Mouse (Mus musculus) macrophage (primary cell): Measurements from ENCODE around the gene Nuak2. TPM values are rescaled to one million over a fixed set of nuclear protein-coding genes. Genes with fewer than 3 reads are reported as not detected.

Source experiments
- H3K27ac ChIP-seq: fragments of 350-480 bp; formaldehyde crosslinking; 2 replicates; pipeline ENCODE4 v1.9.0; 2021
- H3K36me3 ChIP-seq: fragments of 350-480 bp; formaldehyde crosslinking; 2 replicates; pipeline ENCODE4 v1.9.0; 2021; ENCODE audit errors: inconsistent target
- H3K4me3 ChIP-seq: fragments of 350-480 bp; formaldehyde crosslinking; 2 replicates; pipeline ENCODE4 v1.9.0; 2021; ENCODE audit errors: inconsistent target
- H3K79me2 ChIP-seq: fragments of 350-480 bp; formaldehyde crosslinking; 2 replicates; pipeline ENCODE4 v1.9.0; 2021; ENCODE audit errors: inconsistent target
- WGBS: methylation state at CpG from one replicate; pipeline ENCODE4 v1.1.7; 2026; ENCODE audit warnings: inconsistent platforms; ENCODE audit not compliant: missing documents; 5-methylcytosine and 5-hydroxymethylcytosine counted together
- polyA plus RNA-seq: library from polyadenylated mRNA; stranded (reverse); fragments of 250-400 nt; gene quantifications from 3 replicates; pipeline ENCODE4 v1.2.4, GENCODE M21; 2018; ENCODE audit warnings: inconsistent platforms

The Nuak2 gene
- polyA plus RNA-seq, 1 experiment from 2014 or later = 12.2 TPM

DNA sequence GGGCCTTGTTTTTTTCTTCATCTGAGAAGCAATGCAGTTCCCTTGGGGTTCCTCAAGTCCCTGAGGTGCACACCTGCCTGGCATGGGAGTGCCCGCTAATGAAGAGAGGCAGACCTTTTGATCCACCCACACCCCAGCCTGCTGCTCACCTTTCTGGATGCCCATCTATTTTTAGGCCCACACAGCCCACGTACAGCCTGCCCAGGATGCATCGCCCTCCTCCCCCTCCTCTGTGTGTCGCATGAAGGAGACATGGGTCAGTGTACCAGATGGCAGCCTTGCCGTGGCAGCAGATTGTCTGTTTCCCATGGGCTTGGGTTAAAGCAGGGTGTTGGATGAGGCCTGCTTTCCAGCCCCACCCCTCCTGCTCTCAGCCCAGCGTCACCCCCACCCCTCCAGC, 26.0 kb upstream of the Nuak2 start:
- H3K27ac ChIP-seq = no peak overlapping the region
- H3K79me2 ChIP-seq = no peaks in the 10 kb centered on the region
- no peaks in the 10 kb centered on the region for H3K36me3 ChIP-seq
- 91% methylated on average over 4 of the region's 6 CpGs for WGBS
- H3K4me3 ChIP-seq = no peak overlapping the region

DNA sequence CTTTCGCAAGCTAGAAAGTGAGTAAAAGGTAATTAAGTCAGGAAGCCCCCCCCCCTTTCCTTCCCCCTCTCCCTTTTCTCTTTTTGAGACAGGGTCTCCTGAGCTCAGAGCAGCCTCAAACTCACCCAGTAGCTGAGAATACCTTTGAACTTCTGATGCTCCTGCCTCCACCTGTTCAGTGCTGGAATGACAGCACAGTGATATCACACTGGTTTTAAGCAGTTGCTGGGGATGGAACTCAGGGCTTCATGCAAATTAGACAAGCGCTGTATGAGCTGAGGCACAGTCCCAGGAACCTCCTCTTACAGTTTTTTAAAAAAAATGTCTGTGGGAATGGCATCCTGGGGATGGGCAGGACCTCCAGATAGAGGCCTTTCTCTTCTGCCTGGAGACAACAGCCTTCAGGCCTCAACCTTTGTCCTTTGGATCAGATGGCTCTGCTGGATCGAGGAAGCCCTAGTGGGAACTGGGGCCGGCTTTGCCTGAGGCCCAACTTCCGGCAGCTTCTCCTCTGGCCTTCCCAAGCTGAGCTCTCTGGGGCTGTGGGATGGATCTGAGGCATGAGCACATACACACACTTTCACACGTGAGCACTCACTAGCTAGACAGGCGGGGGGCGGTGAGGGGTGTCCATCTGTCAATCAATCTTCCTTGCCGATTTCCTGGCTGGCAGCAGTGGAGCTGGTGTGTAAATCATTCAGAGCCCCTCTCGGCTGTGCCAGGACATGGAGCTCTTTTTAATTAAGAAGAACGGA, 24.8 kb upstream of the Nuak2 start:
- 90% methylated on average over 11 of the region's 11 CpGs for WGBS
- no peak overlapping the region for H3K27ac ChIP-seq
- H3K4me3 ChIP-seq = no peak overlapping the region
- no peaks in the 10 kb centered on the region for H3K79me2 ChIP-seq
- no peaks in the 10 kb centered on the region for H3K36me3 ChIP-seq

DNA sequence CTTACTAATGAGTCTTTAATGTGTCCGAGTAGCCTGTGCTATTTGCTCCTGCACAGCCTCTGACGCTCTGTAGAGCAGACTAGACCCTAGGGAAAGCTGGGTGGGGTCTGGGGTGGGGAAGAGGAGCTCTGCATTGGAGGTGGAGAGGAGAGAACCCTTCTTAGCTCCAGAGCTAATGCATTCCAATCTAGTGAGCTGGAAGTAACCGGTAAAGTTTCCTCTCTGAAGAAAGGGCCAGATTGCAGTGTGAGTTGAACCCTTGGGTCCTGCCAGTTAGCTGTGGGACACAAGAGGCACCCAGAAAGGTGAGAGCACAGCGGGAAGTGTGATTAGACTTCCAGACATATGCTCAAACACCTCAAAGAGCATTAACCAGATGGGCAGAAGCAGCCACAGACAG, 24.2 kb upstream of the Nuak2 start:
- Histone ChIP-seq H3K4me3 (no peak overlapping the region), H3K36me3 (no peaks in the 10 kb centered on the region), H3K27ac (no peak overlapping the region), H3K79me2 (no peaks in the 10 kb centered on the region)
- 94% methylated on average over 4 of the region's 4 CpGs for WGBS

DNA sequence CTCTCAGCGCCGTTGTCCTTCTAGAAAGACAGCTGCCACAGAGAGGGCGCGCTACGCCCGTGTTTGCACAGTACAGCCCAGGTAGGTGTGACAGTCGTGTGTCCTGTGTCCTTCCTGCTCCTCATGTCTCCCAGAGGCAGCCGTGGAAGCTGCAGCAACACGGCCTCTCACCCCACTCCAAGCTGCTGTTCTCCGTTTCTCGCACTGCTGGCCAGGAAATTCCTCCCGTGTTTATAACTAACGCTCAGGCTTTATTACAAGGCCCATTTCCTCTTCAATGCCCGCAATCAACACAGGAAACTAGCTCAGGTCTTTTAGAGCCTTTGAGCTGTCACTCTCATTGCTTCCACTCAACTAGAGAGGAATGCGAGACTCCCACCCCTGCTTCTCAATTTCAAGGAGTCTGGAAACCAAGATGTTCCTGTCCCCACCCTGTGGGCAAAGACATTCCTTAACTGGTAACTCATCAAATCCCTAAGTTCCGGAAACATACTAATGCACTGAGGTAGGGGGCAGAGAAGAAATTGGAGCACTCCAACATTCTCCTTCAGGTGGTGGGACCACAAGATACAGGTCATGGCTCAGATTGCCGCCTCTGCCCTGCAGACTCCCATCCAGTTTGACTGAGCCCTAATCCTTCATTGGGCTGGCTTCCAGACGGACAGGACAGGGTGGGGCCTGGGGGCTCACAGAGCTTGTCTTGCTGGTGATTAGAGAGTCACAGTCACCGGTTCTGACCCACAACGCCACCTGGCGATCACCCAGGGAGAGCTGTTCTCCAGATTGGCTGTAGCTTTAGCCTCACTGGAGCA, 23.4 kb upstream of the Nuak2 start:
- Histone ChIP-seq H3K79me2 (no peaks in the 10 kb centered on the region), H3K4me3 (no peak overlapping the region), H3K27ac (no peak overlapping the region), H3K36me3 (no peaks in the 10 kb centered on the region)
- WGBS = 46% methylated on average over 21 of the region's 21 CpGs

DNA sequence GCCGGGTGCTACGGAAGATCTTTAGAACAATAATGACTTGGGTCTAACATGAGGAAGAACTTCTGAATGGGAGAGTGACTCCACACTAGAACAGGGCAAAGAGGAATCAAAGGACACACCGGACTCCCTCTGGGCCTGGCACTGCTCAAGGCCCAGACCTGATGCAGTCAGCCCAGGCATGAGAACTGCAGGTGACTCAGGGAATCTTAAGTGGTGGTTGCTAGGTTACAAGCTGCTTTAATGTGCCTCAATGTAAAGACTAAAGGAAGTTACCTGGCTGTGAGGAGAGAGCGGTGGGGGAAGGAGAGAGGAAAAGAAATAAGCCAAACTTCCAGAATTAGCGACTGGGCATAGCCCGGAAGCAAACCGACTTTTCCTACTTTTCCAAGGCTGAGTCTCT, 20.4 kb upstream of the Nuak2 start:
- H3K36me3 ChIP-seq = no peaks in the 10 kb centered on the region
- WGBS = 88% methylated on average over 7 of the region's 7 CpGs
- no peak overlapping the region for H3K4me3 ChIP-seq
- no peaks in the 10 kb centered on the region for H3K79me2 ChIP-seq
- no peak overlapping the region for H3K27ac ChIP-seq

DNA sequence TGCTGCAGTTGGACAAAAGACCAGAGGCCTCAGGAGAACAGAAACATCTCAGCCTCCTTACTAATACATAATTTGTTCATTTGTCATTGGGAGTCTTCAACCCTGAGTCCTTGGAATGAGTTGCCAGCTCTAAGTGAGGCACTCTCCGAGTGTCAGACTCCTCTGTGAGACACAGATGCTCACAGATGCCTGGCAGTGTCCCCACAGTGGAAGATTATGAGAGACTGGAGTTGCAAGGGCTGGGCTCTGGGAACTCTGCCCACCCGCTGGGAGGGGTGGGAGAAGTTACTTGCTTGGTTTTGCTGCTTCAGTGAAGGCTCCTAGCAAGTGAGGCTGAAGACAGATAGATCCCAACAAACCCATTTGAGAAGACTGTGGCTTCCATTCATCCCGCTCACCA, 19.9 kb upstream of the Nuak2 start:
- WGBS = 92% methylated on average over 3 of the region's 3 CpGs

DNA sequence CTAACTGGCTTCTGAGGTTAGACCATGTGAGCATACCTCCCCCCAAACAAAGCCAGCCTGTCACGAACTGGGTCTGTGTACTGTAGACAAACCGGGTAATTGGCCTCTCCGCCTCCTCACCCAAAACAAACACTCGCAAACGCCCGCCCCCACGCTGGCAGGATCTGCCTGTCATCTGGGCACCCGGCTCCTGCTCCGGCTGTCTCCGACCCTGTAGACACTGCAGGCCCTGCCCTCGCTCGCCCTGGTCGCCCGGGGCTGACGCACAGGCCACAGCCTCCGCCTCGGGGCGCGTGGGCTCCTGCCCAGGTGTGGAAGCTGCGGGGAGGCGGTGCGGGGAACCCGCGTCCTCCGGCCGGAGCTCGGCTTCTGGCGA, 17.5 kb upstream of the Nuak2 start, which contains the start of gene Klhdc8a:
TSS of gene Klhdc8a (plus strand) at position 202 of the 376 bp plus-strand sequence.
- Histone ChIP-seq H3K79me2 (no peaks in the 10 kb centered on the region), H3K27ac (no peak within 1 kb of the TSS), H3K36me3 (no peaks in the 10 kb centered on the region), H3K4me3 (no peak within 1 kb of the TSS)
- WGBS = 4% methylated on average over 26 of the region's 28 CpGs

More for the DNA sequence above, 19.9 kb upstream of the Nuak2 start:
- Histone ChIP-seq H3K27ac (no peak overlapping the region), H3K36me3 (no peaks in the 10 kb centered on the region), H3K79me2 (no peaks in the 10 kb centered on the region), H3K4me3 (no peak overlapping the region)

DNA sequence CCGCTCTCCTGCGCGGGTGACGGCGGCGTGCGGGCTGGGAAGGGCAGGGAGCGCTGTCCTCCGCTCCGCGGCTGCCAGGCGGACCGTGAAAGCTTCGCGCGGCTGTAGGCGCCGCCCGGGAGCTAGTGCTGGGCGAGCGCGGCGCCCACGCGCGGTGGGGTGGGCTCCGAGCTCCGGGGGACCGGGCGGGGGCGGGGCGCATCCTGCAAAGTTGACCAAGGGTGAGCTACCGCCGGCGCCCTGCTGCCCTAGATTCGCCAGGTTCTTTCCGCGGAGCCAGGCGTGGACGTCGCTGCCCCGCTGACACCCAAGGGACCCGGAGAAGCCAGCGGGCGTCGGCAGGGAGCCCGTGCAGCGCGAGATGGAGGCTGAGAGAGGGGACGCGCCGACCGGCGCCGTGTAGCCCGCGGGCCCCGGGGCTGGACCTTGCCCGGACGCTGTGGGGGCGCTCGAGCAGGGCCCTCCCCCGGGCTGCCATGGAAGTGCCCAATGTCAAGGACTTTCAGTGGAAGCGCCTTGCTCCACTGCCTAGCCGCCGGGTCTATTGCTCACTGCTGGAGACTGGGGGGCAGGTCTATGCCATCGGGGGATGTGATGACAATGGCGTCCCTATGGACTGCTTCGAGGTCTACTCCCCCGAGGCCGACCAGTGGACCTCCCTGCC, 17.0 kb upstream of the Nuak2 start:
- WGBS = 4% methylated on average over 55 of the region's 71 CpGs
- no peaks in the 10 kb centered on the region for H3K36me3 ChIP-seq
- H3K27ac ChIP-seq = no peak overlapping the region
- no peak overlapping the region for H3K4me3 ChIP-seq
- no peaks in the 10 kb centered on the region for H3K79me2 ChIP-seq

DNA sequence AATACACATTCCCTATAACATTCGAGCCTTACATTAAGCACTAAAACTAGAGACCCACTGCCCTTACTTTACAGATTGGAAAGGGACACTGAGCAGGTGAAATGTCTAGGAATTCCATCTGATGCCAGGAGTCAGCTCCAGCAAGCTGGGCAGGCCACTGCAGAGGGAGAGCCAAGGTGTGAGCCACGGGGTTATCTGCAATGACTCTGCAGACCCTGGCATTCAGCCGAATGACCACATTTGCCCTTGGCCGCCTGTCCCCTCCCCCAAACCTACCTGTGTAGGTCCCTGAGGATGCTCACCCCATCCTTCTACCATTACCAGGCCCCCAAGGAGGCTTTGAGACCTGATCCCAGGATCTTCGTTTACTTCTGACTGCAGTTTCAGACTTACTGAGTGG, 16.2 kb upstream of the Nuak2 start:
- Histone ChIP-seq H3K4me3 (no peak overlapping the region), H3K36me3 (no peaks in the 10 kb centered on the region), H3K79me2 (no peaks in the 10 kb centered on the region), H3K27ac (no peak overlapping the region)
- WGBS = 82% methylated on average over 5 of the region's 5 CpGs

DNA sequence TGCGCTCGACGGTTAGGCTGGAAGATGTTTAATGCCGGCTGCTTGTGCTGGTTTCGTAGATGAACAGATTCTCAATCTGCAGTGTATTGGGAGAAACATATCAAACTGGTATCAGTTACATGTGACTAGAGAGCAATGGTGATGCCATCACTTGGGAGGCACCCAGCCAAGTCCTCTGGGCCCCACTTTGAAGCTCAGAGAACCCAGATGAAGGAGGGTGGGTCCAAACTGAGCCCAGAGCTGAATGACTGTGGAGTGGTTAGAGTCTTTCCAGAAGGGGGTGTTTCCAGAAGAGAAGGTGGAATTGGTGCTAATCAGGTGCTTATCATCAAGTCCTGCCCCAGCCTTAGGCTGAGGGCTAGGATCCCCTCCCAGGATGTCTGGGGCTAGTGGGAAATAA, 14.7 kb upstream of the Nuak2 start:
- Histone ChIP-seq H3K4me3 (no peak overlapping the region), H3K79me2 (no peaks in the 10 kb centered on the region), H3K27ac (no peak overlapping the region), H3K36me3 (no peaks in the 10 kb centered on the region)
- WGBS = 96% methylated on average over 5 of the region's 5 CpGs

DNA sequence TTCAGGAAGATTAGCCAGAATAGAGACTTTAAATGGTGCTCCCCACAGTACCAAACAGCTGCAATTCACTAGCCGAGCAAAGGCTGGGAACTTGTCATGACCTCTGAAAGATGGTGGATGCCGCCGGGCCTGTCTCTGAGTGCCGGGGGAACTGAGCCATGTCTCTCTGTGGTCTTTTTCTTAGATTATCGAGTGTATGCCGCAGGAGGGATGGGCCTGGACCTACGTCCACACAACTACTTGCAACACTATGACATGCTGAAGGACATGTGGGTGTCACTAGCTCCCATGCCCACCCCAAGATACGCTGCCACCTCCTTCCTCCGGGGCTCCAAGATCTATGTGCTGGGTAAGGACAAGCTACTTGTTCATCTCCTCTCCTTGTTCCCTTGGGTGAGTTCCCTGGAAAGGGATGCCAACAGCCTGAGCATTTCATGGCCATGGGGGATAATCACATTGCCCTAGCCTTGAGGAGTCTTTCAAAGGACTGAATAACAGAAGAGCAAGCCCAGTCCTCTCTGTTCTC, 13.5 kb upstream of the Nuak2 start:
- H3K4me3 ChIP-seq = no peak overlapping the region
- H3K27ac ChIP-seq = no peak overlapping the region
- no peaks in the 10 kb centered on the region for H3K79me2 ChIP-seq
- no peaks in the 10 kb centered on the region for H3K36me3 ChIP-seq
- WGBS = 95% methylated on average over 9 of the region's 9 CpGs

DNA sequence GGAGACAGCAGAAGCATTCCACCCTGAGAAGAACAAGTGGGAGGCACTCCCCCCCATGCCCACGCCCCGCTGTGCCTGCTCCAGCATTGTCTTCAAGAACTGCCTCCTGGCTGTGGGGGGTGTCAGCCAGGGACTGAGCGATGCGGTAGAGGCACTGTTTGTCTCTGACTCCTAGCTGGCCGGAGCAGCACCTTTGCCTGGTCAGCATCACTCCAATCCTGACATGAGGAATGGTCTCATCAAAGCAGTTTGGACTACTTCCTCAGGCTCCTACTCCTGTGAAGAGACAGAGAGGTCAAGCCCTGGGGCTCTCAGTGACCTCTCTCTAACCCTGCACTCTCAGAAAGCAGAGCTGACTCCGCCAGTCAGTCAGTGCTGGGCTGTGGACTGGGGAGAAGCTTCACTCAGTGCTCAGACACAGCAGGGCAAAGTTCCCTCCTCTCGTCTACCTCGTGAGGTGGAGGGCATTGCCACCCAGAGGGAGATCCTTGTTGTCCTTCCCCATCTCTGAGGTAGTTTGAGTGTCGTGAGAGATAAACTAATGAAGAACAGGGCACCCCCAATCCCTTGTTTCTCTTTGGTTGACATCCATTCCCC, 11.2 kb upstream of the Nuak2 start:
- no peak overlapping the region for H3K4me3 ChIP-seq
- H3K36me3 ChIP-seq = no peaks in the 10 kb centered on the region
- WGBS = 90% methylated on average over 9 of the region's 9 CpGs
- H3K79me2 ChIP-seq = no peaks in the 10 kb centered on the region
- no peak overlapping the region for H3K27ac ChIP-seq

DNA sequence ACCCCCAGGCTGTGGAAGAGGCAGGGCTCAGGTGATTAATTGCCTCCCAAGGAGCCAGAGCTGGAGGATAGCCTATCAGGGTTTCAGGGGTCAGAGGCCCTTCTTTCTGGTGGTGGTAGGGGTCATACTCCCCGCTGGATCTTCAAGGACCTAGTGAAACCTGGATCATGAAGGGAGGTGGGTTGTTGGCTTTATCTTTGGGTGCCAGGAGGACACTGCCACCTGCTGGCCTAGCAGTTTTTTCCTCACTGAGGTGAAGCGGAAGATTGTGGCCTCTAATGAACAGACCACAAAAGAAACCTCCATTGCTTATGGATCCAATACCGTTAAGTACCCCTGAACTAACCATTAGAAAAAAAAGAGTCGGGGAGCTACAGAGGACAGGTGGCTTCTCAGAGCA, 9.8 kb upstream of the Nuak2 start:
- Histone ChIP-seq H3K4me3 (no peak overlapping the region), H3K27ac (no peak overlapping the region), H3K79me2 (no peaks in the 10 kb centered on the region), H3K36me3 (no peaks in the 10 kb centered on the region)
- 13% methylated on average over 4 of the region's 4 CpGs for WGBS

DNA sequence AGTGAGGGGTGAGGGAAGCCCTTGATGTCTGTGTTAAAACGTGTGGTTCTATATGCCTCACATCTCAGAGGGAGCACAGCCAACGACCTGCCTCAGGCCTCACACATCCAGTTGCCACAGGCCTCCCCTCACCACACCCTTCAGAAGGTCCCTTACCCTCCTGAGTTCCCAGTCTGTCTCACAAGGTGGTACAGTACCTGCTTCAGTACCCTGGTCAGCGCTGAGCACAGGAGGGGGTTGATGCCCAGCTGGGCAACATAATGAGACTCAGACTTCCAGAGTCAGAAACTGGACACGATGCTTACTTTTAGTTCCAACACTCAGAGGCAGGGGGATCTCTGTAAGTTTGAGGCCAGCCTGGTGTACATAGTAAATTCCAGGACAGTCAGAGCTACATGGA, 9.1 kb upstream of the Nuak2 start:
- no peaks in the 10 kb centered on the region for H3K36me3 ChIP-seq
- no peak overlapping the region for H3K27ac ChIP-seq
- 50% methylated on average over 4 of the region's 4 CpGs for WGBS
- no peaks in the 10 kb centered on the region for H3K79me2 ChIP-seq
- H3K4me3 ChIP-seq = no peak overlapping the region
